Mouse (Mus musculus): ENCODE data around the gene Nsrp1. TPM values are rescaled to one million over a fixed set of nuclear protein-coding genes. Genes with fewer than 3 reads are reported as not detected.
A peak's percentile ranks its signal among the peaks of the same experiment; 100 is the strongest.

Nsrp1 gene
- total RNA-seq, 2 experiments from 2014 or later = 11.8 to 11.9 TPM

GRCm38 (mm10) chr11:77028157-77028556, 50.1 kb downstream of the Nsrp1 start:
- TF ChIP-seq CTCF (IDR thresholded peaks at IDR 0.05) = no peak
- no peak for DNase-seq
- intact Hi-C loops (cut with DNase I) = no loop called here
- H3K4me3 ChIP-seq = no peak overlapping the region
- H3K27ac ChIP-seq = no peak overlapping the region

- no peak for DNase-seq
- intact Hi-C loops (cut with DNase I) = no loop called here
- Histone ChIP-seq H3K4me3 (no peak overlapping the region), H3K27ac (no peak overlapping the region)
- peak; percentile 11; the same call in 1 of the 2 replicates for TF ChIP-seq CTCF (IDR thresholded peaks at IDR 0.05)
Observed at GRCm38 (mm10) chr11:77026559-77026958, 51.7 kb downstream of the Nsrp1 start.

GRCm38 (mm10) chr11:77021749-77022396, 56.4 kb downstream of the Nsrp1 start:
- Histone ChIP-seq H3K4me3 (no peak overlapping the region), H3K27ac (no peak overlapping the region)
- intact Hi-C loops (cut with DNase I) = no loop called here
- no peak for DNase-seq
- no peak for TF ChIP-seq CTCF (IDR thresholded peaks at IDR 0.05)

GRCm38 (mm10) chr11:77019539-77019938, 58.7 kb downstream of the Nsrp1 start:
- Histone ChIP-seq H3K4me3 (no peak overlapping the region), H3K27ac (no peak overlapping the region)
- no peak for DNase-seq
- intact Hi-C loops (cut with DNase I) = no loop called here
- no peak for TF ChIP-seq CTCF (IDR thresholded peaks at IDR 0.05)

GRCm38 (mm10) chr11:77018046-77018445, 60.2 kb downstream of the Nsrp1 start:
- intact Hi-C loops (cut with DNase I) = no loop called here
- no peak overlapping the region for H3K4me3 ChIP-seq
- no peak for TF ChIP-seq CTCF (IDR thresholded peaks at IDR 0.05)
- no peak overlapping the region for H3K27ac ChIP-seq
- DNase-seq = no peak

GRCm38 (mm10) chr11:77010762-77011475, 67.3 kb downstream of the Nsrp1 start:
- Histone ChIP-seq H3K4me3 (no peak overlapping the region), H3K27ac (no peak overlapping the region)
- intact Hi-C loops (cut with DNase I) = no loop called here
- TF ChIP-seq CTCF (IDR thresholded peaks at IDR 0.05) = no peak
- no peak for DNase-seq

- intact Hi-C loops (cut with DNase I) = no loop called here
- TF ChIP-seq CTCF (IDR thresholded peaks at IDR 0.05) = no peak
- Histone ChIP-seq H3K4me3 (no peak overlapping the region), H3K27ac (no peak overlapping the region)
- DNase-seq = no peak
Observed at GRCm38 (mm10) chr11:77009069-77010025, 68.9 kb downstream of the Nsrp1 start.

- Histone ChIP-seq H3K4me3 (no peak overlapping the region), H3K27ac (no peak overlapping the region)
- no peak for DNase-seq
- TF ChIP-seq CTCF (IDR thresholded peaks at IDR 0.05) = no peak
- intact Hi-C loops (cut with DNase I) = no loop called here
Observed at GRCm38 (mm10) chr11:77006616-77007015, 71.6 kb downstream of the Nsrp1 start.

GRCm38 (mm10) chr11:77005881-77006280, 72.4 kb downstream of the Nsrp1 start:
- no peak overlapping the region for H3K4me3 ChIP-seq
- intact Hi-C loops (cut with DNase I) = no loop called here
- TF ChIP-seq CTCF (IDR thresholded peaks at IDR 0.05) = no peak
- H3K27ac ChIP-seq = no peak overlapping the region
- no peak for DNase-seq

GRCm38 (mm10) chr11:77002361-77002760, 75.9 kb downstream of the Nsrp1 start:
- H3K27ac ChIP-seq = no peak overlapping the region
- no peak for TF ChIP-seq CTCF (IDR thresholded peaks at IDR 0.05)
- no peak for DNase-seq
- intact Hi-C loops (cut with DNase I) = no loop called here
- no peak overlapping the region for H3K4me3 ChIP-seq

GRCm38 (mm10) chr11:77000741-77001140, 77.5 kb downstream of the Nsrp1 start:
- H3K4me3 ChIP-seq = no peak overlapping the region
- intact Hi-C loops (cut with DNase I) = no loop called here
- TF ChIP-seq CTCF (IDR thresholded peaks at IDR 0.05) = no peak
- H3K27ac ChIP-seq = no peak overlapping the region
- DNase-seq = no peak

- no peak for TF ChIP-seq CTCF (IDR thresholded peaks at IDR 0.05)
- DNase-seq = no peak
- Histone ChIP-seq H3K4me3 (peak overlapping the region; percentile 74), H3K27ac (0 out of 2 replicates have a peak overlapping the region, but pooled peaks have one; percentile 20)
- intact Hi-C loops (cut with DNase I) = no loop called here
Observed at GRCm38 (mm10) chr11:76998705-76999226, 79.5 kb downstream of the Nsrp1 start.
